Mouse (Mus musculus): ENCODE measurements around the gene Nup210l. TPM values are rescaled to one million over a fixed set of nuclear protein-coding genes. Genes with fewer than 3 reads are reported as not detected.

Gene Nup210l
- polyA plus RNA-seq, 2 experiments, result 0.28 TPM; not detected in 1

DNA sequence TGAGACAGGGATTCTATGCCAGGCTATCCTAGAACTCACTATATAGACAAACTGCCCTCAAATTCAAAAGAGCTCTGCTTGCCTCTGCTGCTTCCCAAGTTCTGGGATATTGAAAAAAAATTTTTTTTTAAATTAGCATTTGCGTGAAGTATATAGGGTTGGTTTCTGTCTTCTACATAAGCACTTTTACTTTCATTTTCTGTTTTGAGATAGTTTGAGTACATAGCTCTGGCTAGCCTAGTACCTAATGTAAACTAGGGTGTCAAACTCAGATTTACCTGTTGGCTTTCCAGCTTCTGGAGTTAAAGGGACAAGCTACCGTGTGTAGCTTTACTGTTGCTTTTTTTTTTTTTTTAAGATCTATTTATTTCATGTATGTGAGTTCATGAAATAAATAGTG is 2.3 kb upstream of the Nup210l start:
- ATAC-seq (ENCODE audit: insufficient read depth), result no peak

DNA sequence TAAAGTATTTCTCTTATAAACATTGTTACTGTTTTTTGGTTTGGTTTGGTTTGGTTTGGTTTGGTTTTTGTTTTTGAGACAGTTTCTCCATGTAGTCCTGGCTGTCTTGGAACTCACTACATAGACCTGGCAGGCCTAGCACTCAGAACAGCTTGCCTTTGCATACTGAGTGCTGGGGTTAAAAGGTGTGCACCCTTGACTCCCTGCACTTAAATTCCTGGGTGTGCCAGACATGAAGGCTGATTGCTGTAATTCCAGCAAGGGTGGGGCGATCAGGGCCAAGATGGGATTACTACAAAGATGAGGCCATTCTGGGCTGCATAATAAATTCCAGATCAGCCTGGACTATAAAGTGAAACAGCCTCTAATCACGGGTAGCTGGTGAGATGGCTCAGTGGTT is 1.7 kb upstream of the Nup210l start:
- no peak for TF ChIP-seq EP300 (IDR thresholded peaks at IDR 0.05; ENCODE audit: low read depth)
- TF ChIP-seq CTCF (IDR thresholded peaks at IDR 0.05; ENCODE audit: low read depth), result no peak
- peaks cover 11% of the 10 kb centered on the region for H3K36me3 ChIP-seq (replicated peaks; ENCODE audit: control insufficient read depth, insufficient read depth, low read depth)
- no peak overlapping the region for H3K4me3 ChIP-seq (ENCODE audit: insufficient read depth in 1 of 2, low read depth in 2 of 2, low read length in 2 of 2)
- H3K27me3 ChIP-seq (ENCODE audit: control insufficient read depth, insufficient read depth, low read length), result no peaks in the 10 kb centered on the region
- no peaks in the 10 kb centered on the region for H3K4me1 ChIP-seq (replicated peaks; ENCODE audit: control insufficient read depth in 2 of 2, insufficient read depth in 2 of 2, low read length in 1 of 2)
- ATAC-seq (ENCODE audit: insufficient read depth), result no peak
- no peak for DNase-seq (ENCODE audit: low read depth in 3 of 3, low spot score in 3 of 3)
- H3K9ac ChIP-seq (replicated peaks), result no peak overlapping the region
- no peak overlapping the region for H3K4me2 ChIP-seq (ENCODE audit: low read depth)
- no peaks in the 10 kb centered on the region for H3K9me3 ChIP-seq (ENCODE audit: control insufficient read depth, low read length)
- WGBS (ENCODE audit: insufficient replicate concordance), result 61% methylated on average over 2 of the region's 2 CpGs
- H3K27ac ChIP-seq, result no peak overlapping the region

More for the DNA sequence above, 2.3 kb upstream of the Nup210l start:
- Histone ChIP-seq H3K4me2 (ENCODE audit: low read depth) (no peak overlapping the region), H3K9me3 (ENCODE audit: control insufficient read depth, low read length) (no peaks in the 10 kb centered on the region), H3K27ac (no peak overlapping the region), H3K4me3 (ENCODE audit: insufficient read depth in 1 of 2, low read depth in 2 of 2, low read length in 2 of 2) (no peak overlapping the region), H3K27me3 (ENCODE audit: control insufficient read depth, insufficient read depth, low read length) (no peaks in the 10 kb centered on the region), H3K36me3 (replicated peaks; ENCODE audit: control insufficient read depth, insufficient read depth, low read depth) (peaks cover 11% of the 10 kb centered on the region), H3K4me1 (replicated peaks; ENCODE audit: control insufficient read depth in 2 of 2, insufficient read depth in 2 of 2, low read length in 1 of 2) (no peaks in the 10 kb centered on the region), H3K9ac (replicated peaks) (no peak overlapping the region)
- 82% methylated on average over 2 of the region's 2 CpGs for WGBS (ENCODE audit: insufficient replicate concordance)
- no peak for TF ChIP-seq CTCF (IDR thresholded peaks at IDR 0.05; ENCODE audit: low read depth)
- no peak for TF ChIP-seq EP300 (IDR thresholded peaks at IDR 0.05; ENCODE audit: low read depth)
- DNase-seq (ENCODE audit: low read depth in 3 of 3, low spot score in 3 of 3), result no peak

DNA sequence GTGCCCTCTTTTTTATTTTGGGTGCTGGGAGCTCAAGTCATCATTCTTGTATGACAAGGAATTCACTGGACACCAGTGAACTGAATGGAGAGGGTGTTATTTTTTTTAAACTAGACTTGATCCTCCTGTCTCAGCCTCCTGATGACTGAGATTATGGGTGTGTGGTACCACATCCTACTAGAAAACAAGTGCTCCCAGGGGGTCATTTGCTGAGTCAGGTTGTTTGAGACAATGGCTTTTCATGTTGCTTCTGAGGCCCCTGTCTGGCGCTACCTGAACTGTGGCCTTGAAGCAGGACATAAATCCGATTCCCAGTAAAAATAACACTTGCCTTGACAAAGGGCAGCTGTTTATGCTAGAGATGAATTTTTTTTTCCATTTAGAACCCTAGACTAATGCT is 756 bp upstream of the Nup210l start:
- Histone ChIP-seq H3K4me2 (ENCODE audit: low read depth) (no peak overlapping the region), H3K4me3 (ENCODE audit: insufficient read depth in 1 of 2, low read depth in 2 of 2, low read length in 2 of 2) (no peak overlapping the region), H3K9ac (replicated peaks) (no peak overlapping the region), H3K36me3 (replicated peaks; ENCODE audit: control insufficient read depth, insufficient read depth, low read depth) (peaks cover 11% of the 10 kb centered on the region), H3K27me3 (ENCODE audit: control insufficient read depth, insufficient read depth, low read length) (no peaks in the 10 kb centered on the region), H3K4me1 (replicated peaks; ENCODE audit: control insufficient read depth in 2 of 2, insufficient read depth in 2 of 2, low read length in 1 of 2) (no peaks in the 10 kb centered on the region), H3K9me3 (ENCODE audit: control insufficient read depth, low read length) (no peaks in the 10 kb centered on the region), H3K27ac (no peak overlapping the region)
- ATAC-seq (ENCODE audit: insufficient read depth), result no peak
- WGBS (ENCODE audit: insufficient replicate concordance), result 70% methylated on average over 2 of the region's 2 CpGs
- DNase-seq (ENCODE audit: low read depth in 3 of 3, low spot score in 3 of 3), result no peak
- TF ChIP-seq CTCF (IDR thresholded peaks at IDR 0.05; ENCODE audit: low read depth), result no peak

DNA sequence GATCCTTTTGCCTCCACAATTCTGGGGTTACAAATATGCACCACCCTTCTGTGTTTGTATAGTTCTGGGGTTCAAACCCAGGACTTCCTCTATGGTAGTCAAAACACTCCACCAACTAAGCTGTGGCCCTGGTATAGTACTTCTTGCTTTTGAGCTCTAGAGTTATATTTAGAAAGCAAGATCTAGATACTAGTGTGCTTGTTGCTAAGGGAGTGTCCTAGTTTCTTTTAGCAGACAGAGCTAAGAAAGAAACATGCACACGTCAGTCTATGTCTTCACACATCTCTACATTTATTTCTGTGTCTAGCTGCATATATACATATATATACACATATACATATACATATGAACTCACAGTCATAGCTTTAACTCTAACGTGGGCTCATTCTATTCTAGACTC is 7.8 kb downstream of the Nup210l start:
- ATAC-seq (ENCODE audit: insufficient read depth) (no peak), DNase-seq (ENCODE audit: low read depth in 3 of 3, low spot score in 3 of 3) (no peak)
- Histone ChIP-seq H3K9me3 (ENCODE audit: control insufficient read depth, low read length) (no peaks in the 10 kb centered on the region), H3K27me3 (ENCODE audit: control insufficient read depth, insufficient read depth, low read length) (no peaks in the 10 kb centered on the region), H3K4me1 (replicated peaks; ENCODE audit: control insufficient read depth in 2 of 2, insufficient read depth in 2 of 2, low read length in 1 of 2) (no peaks in the 10 kb centered on the region), H3K4me3 (ENCODE audit: insufficient read depth in 1 of 2, low read depth in 2 of 2, low read length in 2 of 2) (no peak overlapping the region), H3K36me3 (replicated peaks; ENCODE audit: control insufficient read depth, insufficient read depth, low read depth) (no peaks in the 10 kb centered on the region), H3K4me2 (ENCODE audit: low read depth) (no peak overlapping the region), H3K9ac (replicated peaks) (no peak overlapping the region), H3K27ac (no peak overlapping the region)
- TF ChIP-seq EP300 (IDR thresholded peaks at IDR 0.05; ENCODE audit: low read depth) (no peak), CTCF (IDR thresholded peaks at IDR 0.05; ENCODE audit: low read depth) (no peak)
- WGBS (ENCODE audit: insufficient replicate concordance), result 44% methylated on average over 2 of the region's 2 CpGs

DNA sequence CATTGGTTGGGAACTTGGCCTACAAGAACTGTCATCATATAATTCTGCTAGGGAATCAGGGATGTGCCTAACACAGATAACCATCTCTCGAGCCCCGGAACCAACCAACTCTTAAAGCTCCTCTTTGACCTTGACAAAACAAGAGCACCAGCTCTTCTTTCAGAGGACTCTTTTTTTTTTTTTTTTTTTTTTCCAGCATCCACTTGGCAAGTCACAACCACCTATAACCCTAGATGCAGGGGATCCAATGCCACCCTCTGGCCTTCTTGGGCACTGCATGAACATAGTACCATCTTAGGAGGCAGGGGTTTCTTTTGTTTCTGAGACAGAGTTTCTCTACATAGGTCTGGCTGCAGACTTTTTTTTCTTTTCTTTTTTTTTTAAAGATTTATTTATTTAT is 10.4 kb downstream of the Nup210l start:
- Histone ChIP-seq H3K4me2 (ENCODE audit: low read depth) (no peak overlapping the region), H3K27me3 (ENCODE audit: control insufficient read depth, insufficient read depth, low read length) (no peaks in the 10 kb centered on the region), H3K27ac (no peak overlapping the region), H3K4me1 (replicated peaks; ENCODE audit: control insufficient read depth in 2 of 2, insufficient read depth in 2 of 2, low read length in 1 of 2) (no peaks in the 10 kb centered on the region), H3K36me3 (replicated peaks; ENCODE audit: control insufficient read depth, insufficient read depth, low read depth) (no peaks in the 10 kb centered on the region), H3K9ac (replicated peaks) (no peak overlapping the region), H3K9me3 (ENCODE audit: control insufficient read depth, low read length) (no peaks in the 10 kb centered on the region), H3K4me3 (ENCODE audit: insufficient read depth in 1 of 2, low read depth in 2 of 2, low read length in 2 of 2) (no peak overlapping the region)
- 74% methylated on average over 2 of the region's 2 CpGs for WGBS (ENCODE audit: insufficient replicate concordance)
- TF ChIP-seq EP300 (IDR thresholded peaks at IDR 0.05; ENCODE audit: low read depth), result no peak
- no peak for TF ChIP-seq CTCF (IDR thresholded peaks at IDR 0.05; ENCODE audit: low read depth)
- DNase-seq (ENCODE audit: low read depth in 3 of 3, low spot score in 3 of 3) (no peak), ATAC-seq (ENCODE audit: insufficient read depth) (no peak)
